Mouse (Mus musculus): ENCODE measurements around the gene Tsku.

GRCm38 (mm10) chr7:98407615-98408014, 46.5 kb upstream of the Tsku start:
- no peak for TF ChIP-seq EP300 (IDR thresholded peaks at IDR 0.05; ENCODE audit: insufficient read depth, low read depth, low read length)
- TF ChIP-seq CTCF (IDR thresholded peaks at IDR 0.05): no peak
